Mouse (Mus musculus) MEL (cell line): ENCODE data around the gene Cox4i1. TPM values are rescaled to one million over a fixed set of nuclear protein-coding genes. Genes with fewer than 3 reads are reported as not detected.

ENCODE experiments used
- DNase-seq: peaks from one replicate; pipeline ENCODE4 v3.0.0; 2011; ENCODE audit warnings: low read depth, low spot score
- H3K27ac ChIP-seq: 2 replicates; pipeline ENCODE4 v1.5.1; 2012; ENCODE audit warnings: low read depth, mild to moderate bottlenecking, control low read depth, low read length, moderate library complexity; ENCODE audit not compliant: control insufficient read depth
- H3K27me3 ChIP-seq, 2 experiments: fragments of 150-350 bp in 1 of 2; sonication (generic) in 1 of 2; 2 replicates each; pipeline ENCODE4 v1.6.1; 2012; ENCODE audit warnings: low read length in 2 of 2, mild to moderate bottlenecking in 2 of 2, improper control_type of control experiment in 1 of 2, moderate library complexity in 1 of 2; ENCODE audit not compliant: insufficient read depth in 2 of 2, control insufficient read depth in 1 of 2
- H3K36me3 ChIP-seq, 2 experiments: 2 replicates each; pipeline ENCODE4 v1.6.1; 2012 to 2014; ENCODE audit warnings: low read length in 2 of 2, improper control_type of control experiment in 1 of 2, inconsistent platforms in 1 of 2, mild to moderate bottlenecking in 1 of 2; ENCODE audit not compliant: insufficient read depth in 2 of 2, control insufficient read depth in 1 of 2
- H3K4me1 ChIP-seq, 2 experiments: fragments of 150-350 bp in 1 of 2; sonication (generic) in 1 of 2; 2 replicates each; pipeline ENCODE4 v1.6.1; 2012; ENCODE audit warnings: low read length in 2 of 2, improper control_type of control experiment in 1 of 2, mild to moderate bottlenecking in 1 of 2; ENCODE audit not compliant: insufficient read depth in 2 of 2, control insufficient read depth in 1 of 2
- H3K4me3 ChIP-seq, 2 experiments: fragments of 150-350 bp in 1 of 2; sonication (generic) in 1 of 2; 2 replicates each; pipeline ENCODE4 v1.5.1; 2012; ENCODE audit warnings: low read depth in 2 of 2, low read length in 2 of 2, mild to moderate bottlenecking in 2 of 2, moderate library complexity in 2 of 2, control low read depth in 1 of 2, improper control_type of control experiment in 1 of 2; ENCODE audit not compliant: control insufficient read depth in 1 of 2, insufficient read depth in 1 of 2
- H3K79me2 ChIP-seq: 2 replicates; pipeline ENCODE4 v1.6.1; 2012; ENCODE audit warnings: mild to moderate bottlenecking, low read length, moderate library complexity; ENCODE audit not compliant: control insufficient read depth, poor library complexity, insufficient read depth
- H3K9ac ChIP-seq: 2 replicates; pipeline ENCODE4 v1.6.1; 2012; ENCODE audit warnings: low read depth, mild to moderate bottlenecking, control low read depth, low read length, moderate library complexity; ENCODE audit not compliant: control insufficient read depth, poor library complexity, severe bottlenecking
- H3K9me3 ChIP-seq: fragments of 150-350 bp; sonication (generic); replicated peaks from 2 replicates; pipeline ENCODE4 v1.6.1; 2012; ENCODE audit warnings: mild to moderate bottlenecking, low read length, improper control_type of control experiment, moderate library complexity; ENCODE audit not compliant: insufficient read depth
- BHLHE40 ChIP-seq: IDR thresholded peaks from 2 replicates; pipeline ENCODE4 v1.6.1; 2012; ENCODE audit warnings: low read depth, mild to moderate bottlenecking, inconsistent platforms, low read length, improper control_type of control experiment, borderline replicate concordance
- CHD1 ChIP-seq: IDR thresholded peaks from 2 replicates; pipeline ENCODE4 v1.6.1; 2012; ENCODE audit warnings: low read depth, mild to moderate bottlenecking, inconsistent platforms, low read length, improper control_type of control experiment
- CTCF ChIP-seq, 3 experiments: IDR thresholded peaks in 2 of 3; conservative IDR thresholded peaks in 1 of 3; 2 replicates each; pipeline ENCODE4 v1.5.1; 2011 to 2012; ENCODE audit warnings: low read length in 3 of 3, low read depth in 2 of 3, mild to moderate bottlenecking in 2 of 3, improper control_type of control experiment in 1 of 3, inconsistent platforms in 1 of 3, mixed read lengths in 1 of 3, moderate library complexity in 1 of 3; ENCODE audit not compliant: control insufficient read depth in 1 of 3, insufficient read depth in 1 of 3, poor library complexity in 1 of 3, severe bottlenecking in 1 of 3
- ELF1 ChIP-seq: IDR thresholded peaks from 2 replicates; pipeline ENCODE4 v1.6.1; 2014; ENCODE audit warnings: low read depth, mild to moderate bottlenecking, inconsistent platforms, low read length, improper control_type of control experiment, moderate library complexity
- EP300 ChIP-seq, 2 experiments: IDR thresholded peaks; 2 replicates each; pipeline ENCODE4 v1.6.1; 2011; ENCODE audit warnings: improper control_type of control experiment in 2 of 2, low read length in 2 of 2, low read depth in 1 of 2, mild to moderate bottlenecking in 1 of 2
- MEF2A ChIP-seq: IDR thresholded peaks from 2 replicates; pipeline ENCODE4 v1.6.1; 2014; ENCODE audit warnings: low read depth, mild to moderate bottlenecking, inconsistent platforms, low read length, improper control_type of control experiment; ENCODE audit not compliant: poor library complexity, insufficient replicate concordance, severe bottlenecking; ENCODE audit errors: extremely low read depth
- MXI1 ChIP-seq: IDR thresholded peaks from 2 replicates; pipeline ENCODE4 v1.6.1; 2011; ENCODE audit warnings: mild to moderate bottlenecking, low read depth, low read length, improper control_type of control experiment
- MYB ChIP-seq: IDR thresholded peaks from 2 replicates; pipeline ENCODE4 v1.6.1; 2011; ENCODE audit warnings: mild to moderate bottlenecking, low read depth, low read length, improper control_type of control experiment
- NELFE ChIP-seq: IDR thresholded peaks from 2 replicates; pipeline ENCODE4 v1.6.1; 2011; ENCODE audit warnings: low read depth, low read length, improper control_type of control experiment
- NRF1 ChIP-seq: IDR thresholded peaks from 2 replicates; pipeline ENCODE4 v1.6.1; 2014; ENCODE audit warnings: low read depth, mild to moderate bottlenecking, inconsistent platforms, low read length, improper control_type of control experiment, moderate library complexity; ENCODE audit not compliant: poor library complexity, insufficient read depth, severe bottlenecking
- POLR2A ChIP-seq, 2 experiments: IDR thresholded peaks; 2 replicates each; pipeline ENCODE4 v1.6.1; 2011 to 2012; ENCODE audit warnings: low read length in 2 of 2, mild to moderate bottlenecking in 2 of 2, control low read depth in 1 of 2, improper control_type of control experiment in 1 of 2, low read depth in 1 of 2, moderate library complexity in 1 of 2; ENCODE audit not compliant: control insufficient read depth in 1 of 2, insufficient read depth in 1 of 2, poor library complexity in 1 of 2
- POLR2AphosphoS2 ChIP-seq: IDR thresholded peaks from 2 replicates; pipeline ENCODE4 v1.6.1; 2011; ENCODE audit warnings: low read length, improper control_type of control experiment
- RAD21 ChIP-seq: IDR thresholded peaks from 2 replicates; pipeline ENCODE4 v1.6.1; 2011; ENCODE audit warnings: mild to moderate bottlenecking, low read depth, low read length, improper control_type of control experiment
- SMC3 ChIP-seq: IDR thresholded peaks from 2 replicates; pipeline ENCODE4 v1.6.1; 2011; ENCODE audit warnings: low read depth, low read length, improper control_type of control experiment
- TCF12 ChIP-seq: IDR thresholded peaks from 2 replicates; pipeline ENCODE4 v1.6.1; 2014; ENCODE audit warnings: low read depth, mild to moderate bottlenecking, inconsistent platforms, low read length, improper control_type of control experiment, moderate library complexity
- UBTF ChIP-seq: IDR thresholded peaks from 2 replicates; pipeline ENCODE4 v1.6.1; 2012; ENCODE audit warnings: low read depth, mild to moderate bottlenecking, inconsistent platforms, low read length, improper control_type of control experiment, moderate library complexity, borderline replicate concordance; ENCODE audit not compliant: insufficient read depth
- USF1 ChIP-seq: IDR thresholded peaks from 2 replicates; pipeline ENCODE4 v1.6.1; 2014; ENCODE audit warnings: low read depth, mild to moderate bottlenecking, inconsistent platforms, low read length, improper control_type of control experiment, moderate library complexity
- USF2 ChIP-seq, 2 experiments: IDR thresholded peaks; 2 replicates each; pipeline ENCODE4 v1.6.1; 2011 to 2012; ENCODE audit warnings: improper control_type of control experiment in 2 of 2, low read length in 2 of 2, borderline replicate concordance in 1 of 2, inconsistent platforms in 1 of 2, low read depth in 1 of 2, mild to moderate bottlenecking in 1 of 2; ENCODE audit not compliant: insufficient read depth in 1 of 2
- ZC3H11A ChIP-seq: IDR thresholded peaks from 2 replicates; pipeline ENCODE4 v1.6.1; 2012; ENCODE audit warnings: low read depth, mild to moderate bottlenecking, inconsistent platforms, low read length, improper control_type of control experiment
- polyA plus RNA-seq, 2 experiments: library from polyadenylated mRNA; stranded (reverse) in 1 of 2; unstranded in 1 of 2; fragments of >175 nt in 1 of 2; fragments of >200 nt in 1 of 2; gene quantifications; 2 replicates each; pipeline versions ENCODE4 v1.2.1 to v1.2.4; 2012; ENCODE audit warnings: low replicate concordance in 2 of 2, low read depth in 1 of 2; ENCODE audit not compliant: insufficient read length in 2 of 2, insufficient read depth in 1 of 2, missing spikeins in 1 of 2
- total RNA-seq: library from RNA; depleted of rRNA; stranded (reverse); fragments of 300-350 nt; gene quantifications from 2 replicates; pipeline ENCODE4 v1.2.3, GENCODE M21; 2012

The Cox4i1 gene
- total and polyA plus RNA-seq, 3 experiments, result 1,011 to 2,173 (median 1,431) TPM

GRCm38 (mm10) chr8:120685591-120685990 lies 17.6 kb downstream of the Cox4i1 start:
- H3K4me1 ChIP-seq, result no peaks in the 10 kb centered on the region
- TF ChIP-seq RAD21 (no peak), CTCF (IDR thresholded peaks at IDR 0.05 in 2 of 3, conservative IDR thresholded peaks at IDR 0.05 in 1 of 3; ENCODE audit: control insufficient read depth in 1 of 3, insufficient read depth in 1 of 3, low read depth in 2 of 3, low read length in 3 of 3, poor library complexity in 1 of 3, severe bottlenecking in 1 of 3) (no peak), POLR2AphosphoS2 (no peak), ZC3H11A (no peak), BHLHE40 (no peak), NELFE (no peak), USF2 (IDR thresholded peaks at IDR 0.05; ENCODE audit: borderline replicate concordance in 1 of 2, insufficient read depth in 1 of 2, low read depth in 1 of 2, low read length in 2 of 2) (no peak), ELF1 (no peak), USF1 (no peak)
- H3K27ac ChIP-seq, result no peak overlapping the region
- no peaks in the 10 kb centered on the region for H3K36me3 ChIP-seq
- H3K9ac ChIP-seq, result no peak overlapping the region
- no peak for DNase-seq
- no peaks in the 10 kb centered on the region for H3K27me3 ChIP-seq
- H3K79me2 ChIP-seq, result no peaks in the 10 kb centered on the region
- H3K4me3 ChIP-seq, result no peak overlapping the region
- no peaks in the 10 kb centered on the region for H3K9me3 ChIP-seq

- Histone ChIP-seq H3K4me1 (no peaks in the 10 kb centered on the region), H3K4me3 (no peak overlapping the region), H3K27me3 (no peaks in the 10 kb centered on the region), H3K79me2 (no peaks in the 10 kb centered on the region), H3K36me3 (no peaks in the 10 kb centered on the region), H3K9ac (no peak overlapping the region), H3K9me3 (no peaks in the 10 kb centered on the region), H3K27ac (no peak overlapping the region)
- no peak for DNase-seq
- TF ChIP-seq USF2 (IDR thresholded peaks at IDR 0.05; ENCODE audit: borderline replicate concordance in 1 of 2, insufficient read depth in 1 of 2, low read depth in 1 of 2, low read length in 2 of 2) (no peak), NRF1 (no peak), MYB (no peak), SMC3 (no peak), MXI1 (no peak), POLR2A (IDR thresholded peaks at IDR 0.05; ENCODE audit: control insufficient read depth in 1 of 2, insufficient read depth in 1 of 2, low read depth in 1 of 2, low read length in 2 of 2, poor library complexity in 1 of 2) (no peak), CHD1 (no peak), CTCF (IDR thresholded peaks at IDR 0.05 in 2 of 3, conservative IDR thresholded peaks at IDR 0.05 in 1 of 3; ENCODE audit: control insufficient read depth in 1 of 3, insufficient read depth in 1 of 3, low read depth in 2 of 3, low read length in 3 of 3, poor library complexity in 1 of 3, severe bottlenecking in 1 of 3) (no peak)
Measured at GRCm38 (mm10) chr8:120686051-120686450, 18.0 kb downstream of the Cox4i1 start.

- Histone ChIP-seq H3K9me3 (no peaks in the 10 kb centered on the region), H3K27me3 (no peaks in the 10 kb centered on the region), H3K36me3 (no peaks in the 10 kb centered on the region), H3K9ac (no peak overlapping the region), H3K79me2 (no peaks in the 10 kb centered on the region), H3K27ac (no peak overlapping the region), H3K4me3 (no peak overlapping the region), H3K4me1 (no peaks in the 10 kb centered on the region)
- DNase-seq, result no peak
- TF ChIP-seq ELF1 (no peak), EP300 (IDR thresholded peaks at IDR 0.05; ENCODE audit: low read depth in 1 of 2, low read length in 2 of 2) (no peak), TCF12 (no peak), UBTF (no peak), MEF2A (no peak), BHLHE40 (no peak)
Measured at GRCm38 (mm10) chr8:120686576-120686975, 18.6 kb downstream of the Cox4i1 start.
